Mouse (Mus musculus): ENCODE results near the gene Gm11084.

DNA sequence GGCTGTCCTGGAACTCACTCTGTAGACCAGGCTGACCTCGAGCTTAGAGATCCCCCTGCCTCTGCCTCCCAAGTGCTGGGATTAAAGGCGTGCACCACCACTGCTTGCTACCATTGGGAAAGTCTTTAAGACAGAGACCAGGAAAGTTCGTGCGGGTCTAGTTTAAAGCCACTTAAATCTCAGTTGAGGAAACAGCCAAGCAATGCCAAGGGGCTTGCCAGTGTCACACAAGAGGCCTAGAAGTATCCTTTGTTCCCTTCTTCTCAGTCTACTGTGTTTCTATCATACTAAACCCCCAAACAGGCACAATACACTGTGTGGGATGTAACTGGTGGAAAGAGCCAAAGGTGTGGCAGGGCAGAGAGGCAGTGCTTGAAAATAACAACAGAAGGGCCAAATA is 11.1 kb upstream of the Gm11084 start:
- TF ChIP-seq CTCF (IDR thresholded peaks at IDR 0.05; ENCODE audit: low read depth, low read length) (no peak), POLR2A (IDR thresholded peaks at IDR 0.05; ENCODE audit: borderline replicate concordance, low read depth, low read length) (no peak)

All from bone marrow macrophage, adult 2 months (primary cell).